Mouse (Mus musculus) left cerebral cortex, postnatal 4 days (tissue): ENCODE data around the gene Dnajc1. TPM values are rescaled to one million over a fixed set of nuclear protein-coding genes. Genes with fewer than 3 reads are reported as not detected.

Source experiments
- DNase-seq: peaks from one replicate; pipeline ENCODE4 v3.0.0-alpha.2; 2022
- intact Hi-C: fragments of 180-260 bp; cut with DNase I; formaldehyde crosslinking; loops from one replicate; pipeline ENCODE4 v1.15.1; 2025
- total RNA-seq, 2 experiments: library from RNA; stranded (reverse); gene quantifications; 2 replicates each; pipeline ENCODE4 v1.2.3; 2021

Dnajc1 gene
- total RNA-seq, 2 experiments from 2014 or later = 15.3 to 19.9 TPM

DNA sequence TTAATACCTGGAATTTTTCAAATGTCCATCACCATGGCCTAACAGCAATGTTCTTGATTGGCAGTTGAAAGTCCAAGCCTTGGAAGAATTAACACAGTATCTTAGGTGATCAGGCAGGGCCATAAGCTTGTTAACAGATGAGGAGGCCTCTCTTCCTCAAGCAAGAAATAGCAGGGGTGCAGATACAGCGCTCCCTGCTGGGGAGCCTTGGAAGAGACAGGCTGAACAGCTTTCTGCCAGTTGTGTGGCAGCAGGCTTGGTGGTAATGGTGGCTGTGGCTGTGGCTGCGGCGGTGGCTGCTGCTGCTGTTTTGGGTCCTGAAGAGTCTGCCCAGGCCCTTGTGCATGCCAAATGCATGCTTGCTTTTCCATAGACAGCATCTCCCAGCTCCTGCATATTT lies 187.5 kb downstream of the Dnajc1 start:
- DNase-seq = peak; percentile 45
- intact Hi-C loops = no loop called here

- intact Hi-C loops = no loop called here
- no peak for DNase-seq
Observed at GRCm38 (mm10) chr2:18202923-18203322, 189.7 kb downstream of the Dnajc1 start.

DNA sequence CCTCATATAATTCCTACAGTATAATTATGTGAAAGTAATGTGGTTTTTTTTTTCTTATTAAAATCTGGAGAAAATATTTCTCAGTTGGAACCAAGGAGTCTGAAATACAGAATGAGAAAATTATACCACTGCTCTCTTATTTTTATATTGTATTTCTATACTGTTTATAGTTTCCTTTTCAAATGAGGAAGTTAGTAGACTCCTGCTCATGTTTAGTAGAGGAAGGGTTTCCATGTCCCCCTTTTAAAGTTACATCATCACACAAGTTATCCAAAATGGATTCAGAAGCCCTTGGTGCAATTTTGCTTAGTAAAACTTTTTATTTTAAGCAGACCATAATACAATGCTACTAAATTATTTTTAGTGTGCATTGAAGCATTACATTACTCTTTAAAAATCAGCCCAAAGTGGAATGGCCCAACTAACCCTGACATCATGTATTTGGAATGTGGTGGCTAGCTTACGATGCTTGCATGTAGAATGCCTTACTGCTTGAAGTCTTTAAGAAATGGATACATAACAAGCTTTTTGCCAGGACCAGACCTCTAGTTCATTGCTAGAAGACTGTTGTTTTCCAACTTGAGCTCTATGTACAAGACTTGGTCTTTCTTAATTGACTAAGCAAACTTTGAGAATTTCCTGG lies 190.7 kb downstream of the Dnajc1 start:
- no peak for DNase-seq
- intact Hi-C loops = no loop called here

GRCm38 (mm10) chr2:18195691-18196396 lies 196.8 kb downstream of the Dnajc1 start:
- peak; percentile 14 for DNase-seq
- intact Hi-C loops = no loop called here

DNA sequence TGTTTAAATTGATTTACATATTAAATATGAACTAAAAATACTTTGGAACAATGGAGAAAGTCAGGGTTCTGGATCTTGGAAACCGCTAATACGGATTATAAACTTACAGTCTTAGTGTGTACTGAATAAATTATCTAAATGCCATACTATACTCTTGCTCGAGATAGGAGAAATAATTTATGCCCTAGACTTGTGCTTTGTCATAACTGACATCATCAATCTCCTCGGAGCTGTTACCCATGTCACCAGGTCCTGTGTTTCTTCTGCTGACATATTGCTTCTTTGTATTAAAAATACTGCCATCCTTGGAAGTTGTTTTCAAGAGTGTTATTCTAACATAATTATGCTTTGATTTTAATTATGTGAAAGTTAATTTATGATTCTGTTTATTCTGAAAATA lies 197.3 kb downstream of the Dnajc1 start:
- DNase-seq = no peak
- intact Hi-C loops = no loop called here

DNA sequence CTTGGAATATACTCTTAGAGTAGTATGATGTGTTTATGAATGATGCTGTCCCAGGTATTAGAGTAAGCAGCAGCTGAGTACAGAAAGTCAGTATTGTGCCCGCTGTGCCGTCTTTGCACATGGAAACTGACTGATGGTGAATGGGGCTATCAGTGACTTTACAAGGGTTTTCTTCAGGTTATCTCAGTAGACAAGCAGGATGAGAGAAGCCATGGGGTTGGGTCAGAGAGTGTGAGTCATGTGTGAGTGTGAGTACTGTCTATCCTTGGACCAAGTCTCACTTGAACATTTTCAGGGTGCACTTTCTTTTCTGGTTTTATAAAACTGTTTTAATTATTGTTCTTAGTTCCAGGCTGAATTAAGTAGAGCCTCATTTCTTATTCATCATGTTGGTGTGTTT lies 204.3 kb downstream of the Dnajc1 start:
- intact Hi-C loops = no loop called here
- DNase-seq = no peak

- intact Hi-C loops = no loop called here
- no peak for DNase-seq
Observed at GRCm38 (mm10) chr2:18183079-18183478, 209.6 kb downstream of the Dnajc1 start.

- intact Hi-C loops = no loop called here
- no peak for DNase-seq
Observed at GRCm38 (mm10) chr2:18181631-18182030, 211.0 kb downstream of the Dnajc1 start.

DNA sequence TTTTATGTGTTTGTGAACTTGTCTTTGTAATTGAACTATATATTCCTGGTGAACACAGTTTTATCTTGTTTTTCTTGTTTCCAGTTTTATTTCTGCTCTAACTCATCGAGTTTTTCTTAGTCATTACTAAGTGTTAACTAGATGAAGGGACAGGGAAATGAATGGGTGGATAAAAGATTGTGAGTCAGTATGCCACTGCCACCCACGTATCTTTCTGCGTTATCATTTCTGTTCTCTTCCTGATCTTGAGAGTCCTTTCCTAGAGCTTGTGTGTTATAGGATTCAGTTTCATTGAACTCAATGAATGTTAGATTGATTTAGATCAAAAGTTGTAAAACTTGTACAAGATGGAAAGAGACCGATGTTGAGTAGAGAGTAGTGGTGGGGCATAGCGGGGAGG lies 212.3 kb downstream of the Dnajc1 start:
- intact Hi-C loops = no loop called here
- no peak for DNase-seq

- DNase-seq = no peak
- intact Hi-C loops = no loop called here
Observed at GRCm38 (mm10) chr2:18176235-18176634, 216.4 kb downstream of the Dnajc1 start.

DNA sequence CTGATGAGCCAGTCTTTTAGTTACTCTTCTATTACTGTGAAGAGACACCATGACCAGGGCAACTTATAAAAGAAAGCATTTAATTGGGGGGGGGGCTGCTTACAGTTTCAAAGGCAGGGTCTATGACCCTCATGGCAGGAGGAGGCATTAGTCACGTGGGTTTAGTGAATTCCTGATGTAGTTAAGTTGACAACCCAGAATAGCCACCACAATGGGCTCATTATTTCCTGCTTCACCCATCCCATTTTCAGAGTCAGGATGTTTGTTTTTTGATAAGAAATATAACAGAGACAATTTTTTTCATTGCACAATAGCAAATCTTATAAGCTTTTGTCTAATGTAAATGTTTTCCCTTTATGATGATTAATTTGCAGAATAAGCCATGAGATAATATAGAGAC lies 217.4 kb downstream of the Dnajc1 start:
- intact Hi-C loops = no loop called here

GRCm38 (mm10) chr2:18169174-18169948 lies 223.3 kb downstream of the Dnajc1 start:
- intact Hi-C loops = no loop called here
- no peak for DNase-seq

More for the DNA sequence above, 217.4 kb downstream of the Dnajc1 start:
- no peak for DNase-seq

GRCm38 (mm10) chr2:18165511-18165910 lies 227.1 kb downstream of the Dnajc1 start:
- intact Hi-C loops = no loop called here
- DNase-seq = no peak

GRCm38 (mm10) chr2:18160992-18161391 lies 231.6 kb downstream of the Dnajc1 start:
- intact Hi-C loops = no loop called here
- DNase-seq = no peak

DNA sequence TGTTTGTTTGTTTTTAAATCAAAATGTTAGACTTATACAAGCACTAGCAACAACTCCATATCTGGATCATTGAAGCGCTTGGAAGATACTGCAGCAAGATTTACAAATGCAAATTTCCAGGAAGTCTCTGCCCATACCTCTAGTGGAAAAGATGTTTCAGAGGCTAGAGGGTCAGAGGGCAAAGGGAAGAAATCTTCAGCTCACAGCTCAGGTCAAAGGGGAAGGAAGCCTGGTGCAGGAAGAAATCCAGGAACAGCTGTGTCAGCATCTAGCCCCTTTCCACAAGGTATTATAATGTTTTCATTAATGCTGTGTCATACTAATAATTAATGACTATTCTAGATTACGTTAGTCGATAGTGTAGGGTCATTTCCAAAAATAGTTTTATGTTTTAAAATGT lies 233.2 kb downstream of the Dnajc1 start:
- no peak for DNase-seq
- intact Hi-C loops = no loop called here

- no peak for DNase-seq
- intact Hi-C loops = no loop called here
Observed at GRCm38 (mm10) chr2:18156131-18156530, 236.5 kb downstream of the Dnajc1 start.
